Mouse (Mus musculus): ENCODE results near the gene Mgat4b.

DNA sequence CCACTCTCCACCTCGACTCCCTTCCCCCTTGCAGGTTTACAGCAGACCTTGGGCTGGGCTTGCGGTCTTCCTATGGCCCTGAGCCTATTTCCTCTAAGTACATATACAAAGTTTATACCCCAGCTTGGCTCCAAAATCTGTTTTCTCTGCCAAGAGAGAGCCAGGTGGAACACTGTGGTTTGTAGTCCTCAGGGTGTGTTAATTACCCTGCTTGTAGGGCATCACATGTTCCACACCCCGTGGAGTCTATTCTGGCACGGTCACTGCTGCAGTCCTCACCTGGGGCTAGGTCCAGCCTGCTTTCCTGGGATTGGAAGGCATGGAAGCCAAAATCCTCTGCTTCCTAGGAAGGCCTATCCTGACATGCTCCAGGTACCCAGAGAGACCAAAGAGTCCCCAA lies 17.0 kb downstream of the Mgat4b start:
- TF ChIP-seq CTCF (IDR thresholded peaks at IDR 0.05; ENCODE audit: insufficient read depth, low read depth, low read length) (no peak), POLR2A (IDR thresholded peaks at IDR 0.05; ENCODE audit: insufficient read depth, low read depth, low read length) (no peak)

Data from olfactory bulb, adult 2 months (tissue).